Mouse (Mus musculus) heart, adult 11 months (tissue): ENCODE measurements around the gene Evx1.

Experiments
- DNase-seq: peaks from one replicate; pipeline ENCODE4 v3.0.0; 2022

Gene Evx1

DNA sequence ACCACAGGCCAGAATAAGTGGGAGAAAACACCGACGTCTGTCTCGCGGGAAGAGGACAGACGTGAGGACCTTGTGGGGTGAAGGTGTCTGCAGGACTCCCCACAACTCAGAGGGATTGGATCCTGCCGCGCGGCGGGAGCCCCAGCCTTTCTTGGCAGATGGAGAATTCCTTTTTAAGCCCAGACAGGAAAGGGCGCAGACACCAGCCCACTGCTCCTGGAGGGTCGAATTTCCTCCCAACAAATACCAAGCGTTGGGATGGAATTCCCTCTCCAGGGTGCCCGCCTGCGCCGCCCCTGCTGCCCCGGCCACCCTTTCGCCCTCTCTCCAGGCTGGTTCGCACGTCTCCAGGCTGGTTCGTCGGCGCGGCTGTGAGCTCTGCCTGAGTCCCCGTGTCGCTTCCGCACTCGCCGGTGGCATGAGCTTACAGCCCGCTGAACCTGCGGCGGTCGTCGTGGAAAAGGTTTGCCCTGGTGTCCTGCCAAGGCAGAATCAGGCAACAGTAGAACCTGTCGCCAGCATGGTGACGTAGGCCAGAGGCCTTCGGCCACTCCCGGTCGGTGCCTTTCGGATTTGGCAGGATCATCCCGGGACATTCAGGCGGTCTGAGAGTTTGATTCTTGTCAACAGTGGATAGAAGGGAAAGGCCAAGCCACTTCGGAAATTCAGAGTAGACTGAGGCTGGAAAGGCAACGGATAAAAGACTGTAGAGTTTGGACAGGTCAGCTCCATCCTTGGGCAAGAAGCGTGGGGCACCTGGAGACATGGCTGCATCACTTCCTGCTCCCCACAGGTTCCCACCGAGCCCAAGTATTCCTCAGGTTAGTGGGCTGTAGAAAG lies 22.1 kb upstream of the Evx1 start:
- no peak for DNase-seq

DNA sequence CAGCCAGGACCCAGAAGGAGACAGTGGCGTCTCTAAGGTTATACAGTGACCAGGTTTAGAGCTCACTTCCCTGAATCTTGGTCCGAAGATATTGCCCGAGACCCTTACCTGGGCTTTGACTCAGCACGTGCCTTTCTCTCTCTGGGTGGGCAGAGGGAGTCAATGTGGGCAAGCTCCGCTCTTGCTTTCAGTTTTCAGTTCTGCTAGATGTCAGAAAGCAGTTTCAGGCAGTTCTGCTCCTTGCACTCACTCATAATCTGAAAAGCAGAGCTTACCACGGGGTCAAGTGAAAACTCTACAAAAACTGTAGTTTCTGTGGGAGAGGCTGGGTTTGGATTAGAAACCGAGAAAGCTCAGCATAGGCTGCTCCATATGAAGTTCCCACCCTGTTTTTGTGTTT lies 21.0 kb upstream of the Evx1 start:
- no peak for DNase-seq

DNA sequence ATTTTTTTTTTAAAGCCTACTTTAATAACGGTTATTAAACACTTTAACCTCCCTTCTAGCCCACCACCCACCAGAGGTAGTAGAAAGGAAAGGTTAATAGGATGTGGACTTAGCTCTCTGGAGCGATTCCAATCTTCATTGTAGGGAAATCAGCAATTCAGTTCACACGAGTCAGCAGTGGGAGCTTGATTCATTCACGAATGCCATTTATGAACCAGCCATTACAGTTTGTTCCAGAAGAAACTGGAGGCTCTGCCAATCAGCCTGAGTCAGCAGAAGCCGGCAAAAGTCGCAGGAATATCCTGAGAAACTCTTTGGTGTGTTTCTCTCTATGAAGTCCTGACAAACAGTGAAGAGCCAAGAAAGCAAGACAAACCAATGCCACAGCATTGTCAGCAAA lies 18.7 kb upstream of the Evx1 start:
- DNase-seq = no peak

DNA sequence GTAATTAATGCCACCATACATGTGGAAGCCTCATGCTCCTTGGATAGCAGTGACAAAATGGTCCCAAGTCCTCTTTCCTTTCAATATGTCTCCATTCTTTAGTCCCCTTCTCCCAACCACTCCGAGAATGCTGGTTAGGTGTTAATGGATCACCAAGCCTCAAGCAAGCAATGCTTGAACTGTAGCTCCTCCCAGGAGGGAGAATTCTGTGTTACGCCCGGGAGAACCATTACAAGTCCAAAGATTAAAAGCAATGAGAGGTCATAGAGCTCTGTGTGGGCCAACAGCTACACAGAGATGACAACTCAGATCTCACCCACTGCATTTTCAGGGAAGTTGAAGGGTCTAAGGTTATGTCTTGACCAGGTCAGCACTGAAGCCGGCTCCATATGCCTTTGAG lies 14.8 kb upstream of the Evx1 start:
- no peak for DNase-seq

DNA sequence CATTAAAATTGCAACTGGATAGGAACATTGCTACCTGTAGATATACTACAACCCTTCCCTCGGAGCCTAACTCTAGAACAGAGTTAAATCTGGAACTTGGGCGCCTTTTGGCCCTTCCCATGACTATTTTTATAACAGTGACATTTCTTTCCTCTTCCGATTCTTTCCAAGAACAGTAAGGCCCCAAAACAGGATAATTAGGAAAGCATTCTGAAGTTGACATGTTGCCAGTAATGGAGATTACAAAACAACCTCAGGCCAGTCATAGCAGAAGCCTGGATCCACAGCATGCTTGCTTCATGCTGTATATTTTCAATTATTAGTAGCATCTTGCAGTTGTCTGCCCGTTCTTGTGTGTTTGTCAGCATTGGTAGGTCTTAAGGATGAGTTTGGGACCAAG lies 12.5 kb upstream of the Evx1 start:
- DNase-seq = no peak

DNA sequence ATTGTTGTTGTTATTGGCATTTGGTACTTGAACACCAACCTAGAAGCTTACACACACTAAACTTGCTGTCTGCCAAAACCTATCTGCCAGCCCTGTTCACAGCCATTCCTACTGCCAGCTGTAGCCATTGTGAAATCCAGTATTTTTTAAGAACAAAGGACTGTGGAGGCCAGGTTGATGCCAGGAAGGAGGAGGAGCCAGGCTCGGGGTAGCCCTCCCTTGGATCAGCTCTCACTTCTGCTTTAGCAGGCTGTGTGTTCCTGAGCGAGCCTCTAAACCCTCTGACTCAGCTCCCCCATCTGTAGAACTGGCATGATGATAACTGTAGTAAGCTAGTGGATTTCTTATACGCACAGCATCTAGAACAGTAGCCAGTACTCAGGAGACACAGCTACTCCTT lies 9.9 kb upstream of the Evx1 start:
- DNase-seq = peak; percentile 91

DNA sequence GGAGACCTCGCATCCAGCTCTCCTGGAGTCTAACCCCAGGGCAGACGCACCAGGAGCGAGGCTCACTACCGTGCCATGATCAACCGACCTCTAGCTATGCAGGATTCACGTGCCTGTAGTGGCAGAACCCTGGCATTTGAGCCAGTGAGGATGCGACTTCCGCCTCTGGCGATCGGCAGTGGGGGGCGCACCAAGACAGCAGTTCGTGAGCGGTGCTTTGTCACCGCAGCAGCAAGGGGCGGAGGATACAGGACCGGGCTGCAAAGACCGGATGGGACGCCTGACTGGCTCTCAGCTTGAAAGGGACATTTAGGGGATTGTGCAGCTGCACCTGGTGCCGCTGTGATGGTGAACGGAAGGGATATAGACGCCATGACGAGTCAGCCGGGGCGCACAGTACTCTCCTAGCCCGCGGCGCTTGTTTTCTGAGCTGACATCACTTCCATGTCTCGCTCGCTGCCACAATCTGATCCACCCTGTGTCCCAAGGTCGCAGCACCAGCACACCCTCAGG lies 7.4 kb upstream of the Evx1 start:
- peak; percentile 95 for DNase-seq

DNA sequence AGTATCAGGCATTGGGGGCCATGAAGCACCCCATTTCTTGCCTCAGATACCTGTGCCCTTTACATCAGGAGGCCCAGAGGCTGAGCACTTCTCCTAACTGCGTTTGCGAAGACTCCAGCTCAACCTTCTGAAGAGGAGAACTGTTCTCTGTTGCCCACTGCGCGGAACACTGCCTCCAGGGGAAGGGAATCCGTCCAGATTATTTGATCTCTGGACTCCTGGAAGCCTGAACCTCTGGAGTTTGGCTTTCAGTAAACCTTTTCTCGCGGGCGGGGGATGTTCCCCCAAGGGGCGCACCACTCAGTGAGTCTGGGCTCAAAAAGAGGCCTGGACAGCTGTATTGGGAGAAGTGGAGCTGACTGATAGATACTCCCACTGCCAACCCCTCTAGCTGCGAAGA lies 3.5 kb upstream of the Evx1 start:
- DNase-seq = no peak

DNA sequence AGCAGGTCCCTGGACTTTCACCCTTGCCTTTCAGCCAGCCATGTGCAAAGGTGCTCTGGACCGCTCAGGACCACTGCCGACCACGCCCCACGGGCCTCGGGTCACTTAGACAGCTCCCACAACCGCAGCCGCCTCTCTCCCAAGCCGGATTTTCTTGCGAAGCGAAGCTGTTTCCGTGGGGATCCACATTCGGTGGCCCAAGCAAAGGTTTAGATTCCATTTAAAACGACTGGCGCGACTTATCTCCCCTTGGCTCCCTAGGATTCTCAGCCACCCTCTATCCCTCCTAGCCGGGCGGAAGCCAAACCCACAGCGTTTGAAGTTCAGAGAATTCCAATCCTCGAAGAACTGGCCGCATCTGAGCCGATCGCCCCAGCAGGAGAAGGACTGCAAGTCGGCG lies 2.9 kb upstream of the Evx1 start:
- no peak for DNase-seq

DNA sequence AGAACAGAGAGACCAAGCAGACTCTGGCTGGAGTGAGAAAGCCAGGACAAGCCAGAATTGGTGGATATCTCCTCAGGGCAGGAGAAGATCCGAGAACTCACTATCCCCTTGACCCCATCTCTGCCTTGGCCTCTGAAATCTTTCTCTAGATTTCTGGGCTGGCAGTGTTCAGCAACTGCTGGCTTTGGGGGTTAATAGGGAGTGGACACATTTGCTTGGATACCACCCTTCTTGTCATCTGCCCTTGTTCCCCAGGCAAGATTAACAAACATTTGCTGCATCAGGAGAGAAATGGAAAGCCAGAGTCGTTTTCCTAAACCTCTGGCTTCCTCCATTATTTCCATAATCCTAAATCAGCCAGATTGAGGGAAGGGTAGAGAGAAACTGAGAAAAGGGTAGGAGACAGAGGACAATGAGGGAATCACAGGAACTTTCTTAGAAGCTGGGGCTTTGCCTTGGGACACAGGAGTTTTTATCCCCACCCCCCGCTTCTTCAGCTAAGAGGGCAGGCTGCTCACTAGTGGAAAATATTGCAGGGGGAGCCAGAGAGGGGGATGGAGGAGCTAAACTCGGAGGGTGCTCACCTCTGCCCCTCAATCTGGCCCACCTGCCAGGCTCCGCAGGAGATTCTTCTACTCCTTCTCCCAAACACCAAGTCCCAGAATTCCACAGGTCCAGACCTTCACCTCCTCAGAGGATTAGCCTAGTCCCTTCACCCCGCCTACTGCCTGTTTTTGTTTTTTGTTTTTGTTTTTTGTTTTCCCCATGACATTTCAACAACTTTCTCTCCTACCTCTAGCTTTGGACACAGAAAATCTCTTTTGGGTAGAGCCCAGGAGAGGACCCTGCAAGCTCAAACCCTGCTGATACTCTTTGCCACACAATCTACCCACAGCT lies 1.4 kb upstream of the Evx1 start:
- DNase-seq = no peak

DNA sequence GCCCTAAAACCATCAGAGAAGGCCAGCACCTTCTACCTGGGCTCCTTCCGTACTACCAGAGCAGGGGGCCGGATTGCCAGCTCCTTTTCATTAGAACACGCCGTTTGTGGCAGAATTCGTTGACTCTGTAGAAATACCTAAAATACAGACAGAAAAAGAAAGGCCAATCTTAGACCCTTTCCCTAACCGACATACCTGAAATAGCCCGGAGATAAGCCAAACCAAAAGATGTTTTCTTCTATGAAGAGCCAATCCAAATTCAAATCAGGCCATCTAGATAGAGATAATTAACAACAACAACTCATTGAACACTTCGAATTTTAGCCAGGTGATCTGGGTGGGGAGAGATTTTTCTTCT lies 761 bp upstream of the Evx1 start:
- DNase-seq = no peak

DNA sequence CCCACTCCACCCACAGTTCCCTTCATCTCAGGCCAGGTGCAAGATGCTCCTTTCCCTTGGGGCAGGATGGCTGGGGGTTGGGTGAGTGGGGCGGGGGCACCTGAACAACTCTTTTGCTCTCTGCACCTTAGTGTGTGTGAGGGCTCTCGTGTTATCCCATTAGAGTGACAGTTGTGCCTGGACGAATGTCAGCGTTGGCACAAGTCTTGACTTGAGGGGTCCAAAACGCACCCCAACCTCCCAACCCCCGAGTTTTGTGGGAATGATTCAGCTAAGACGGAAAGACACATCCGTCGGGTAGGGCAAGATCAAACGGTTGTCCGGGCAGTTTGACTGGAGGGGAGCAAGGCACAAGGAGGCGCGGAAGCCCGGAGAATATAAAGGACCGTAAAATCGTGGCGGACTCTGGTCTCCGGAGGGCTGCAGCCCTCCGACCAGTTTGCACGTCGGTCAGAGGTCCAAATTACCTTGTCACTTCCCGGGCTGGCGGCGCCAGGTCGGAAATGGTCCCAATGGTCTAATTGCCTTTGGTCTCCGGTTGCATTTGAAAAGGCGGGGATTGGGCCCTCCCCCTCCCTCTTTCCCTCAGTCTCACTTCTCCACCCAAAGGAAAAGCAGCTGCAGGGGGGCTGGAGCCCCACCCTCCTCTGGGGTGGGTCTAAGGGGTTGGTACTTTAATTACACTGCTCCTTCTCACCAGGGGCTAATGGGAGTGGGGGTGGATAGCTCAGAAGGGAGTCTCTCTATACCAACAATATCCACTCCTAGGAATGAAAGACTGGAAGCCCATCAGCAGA lies 1.2 kb downstream of the Evx1 start:
- DNase-seq = no peak

DNA sequence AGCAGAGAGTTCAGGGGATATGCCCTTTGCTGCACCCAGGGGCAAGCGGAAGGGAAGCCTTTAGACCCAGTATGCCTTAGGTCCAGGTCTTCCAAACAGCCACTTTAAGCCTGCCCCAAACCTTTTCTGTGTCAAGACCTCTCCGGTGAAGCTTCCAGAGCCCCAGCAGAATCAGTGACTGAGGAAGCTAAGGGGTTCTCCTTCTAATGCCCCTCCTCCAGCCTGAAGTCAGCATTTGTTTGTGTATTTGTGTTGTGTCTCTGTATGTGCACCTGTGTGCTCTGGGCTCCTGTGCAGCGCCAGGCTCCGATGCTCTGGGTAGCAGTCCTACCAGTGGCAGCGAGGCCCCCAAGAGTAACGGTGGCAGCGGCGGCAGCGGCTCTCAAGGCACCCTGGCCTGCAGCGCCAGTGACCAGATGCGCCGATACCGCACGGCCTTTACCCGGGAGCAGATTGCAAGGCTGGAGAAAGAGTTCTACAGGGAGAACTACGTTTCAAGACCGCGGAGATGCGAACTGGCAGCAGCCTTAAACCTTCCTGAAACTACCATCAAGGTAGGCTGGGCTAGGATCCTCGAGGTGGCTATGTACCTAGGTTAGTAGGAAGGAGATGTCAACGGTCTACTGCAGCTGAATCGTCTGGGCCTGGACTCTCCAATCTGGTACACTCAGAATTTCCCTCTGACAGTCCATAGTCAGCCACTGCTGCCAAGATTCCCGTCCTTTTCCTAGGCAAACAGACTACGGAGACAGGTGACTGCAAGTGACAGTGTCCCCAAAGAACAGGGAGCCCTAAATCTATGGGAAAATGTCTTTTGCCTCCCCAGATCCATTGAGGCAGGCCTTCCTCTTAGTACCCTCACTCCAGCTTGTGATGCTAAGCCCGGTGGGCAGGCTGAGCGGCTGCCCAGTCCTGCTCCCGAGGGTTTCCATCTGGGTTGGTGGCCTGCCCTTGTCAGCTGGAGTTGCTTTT lies 2.4 kb downstream of the Evx1 start:
- DNase-seq = no peak

DNA sequence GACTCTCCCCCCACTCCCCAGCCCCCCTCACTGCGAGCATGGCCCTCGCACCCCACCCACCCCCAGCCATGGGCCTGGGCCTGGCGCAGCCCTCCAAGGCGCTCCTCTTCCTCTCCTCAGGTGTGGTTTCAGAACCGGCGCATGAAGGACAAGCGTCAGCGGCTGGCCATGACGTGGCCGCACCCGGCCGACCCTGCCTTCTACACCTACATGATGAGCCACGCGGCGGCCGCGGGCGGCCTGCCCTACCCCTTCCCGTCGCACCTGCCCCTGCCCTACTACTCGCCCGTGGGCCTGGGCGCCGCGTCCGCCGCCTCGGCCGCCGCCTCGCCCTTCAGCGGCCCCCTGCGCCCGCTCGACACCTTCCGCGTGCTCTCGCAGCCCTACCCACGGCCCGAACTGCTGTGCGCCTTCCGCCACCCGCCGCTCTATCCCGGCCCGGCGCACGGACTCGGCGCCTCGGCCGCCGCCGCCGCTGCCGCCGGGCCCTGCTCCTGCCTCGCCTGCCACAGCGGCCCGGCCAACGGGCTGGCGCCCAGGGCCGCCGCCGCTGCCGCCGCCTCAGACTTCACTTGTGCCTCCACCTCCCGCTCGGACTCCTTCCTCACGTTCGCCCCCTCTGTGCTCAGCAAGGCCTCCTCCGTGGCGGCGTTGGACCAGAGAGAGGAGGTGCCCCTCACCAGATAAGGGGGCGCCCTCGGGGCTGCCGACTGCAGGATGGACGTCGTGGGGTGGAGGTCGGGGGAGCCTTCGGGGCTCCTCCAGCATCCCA lies 3.3 kb downstream of the Evx1 start:
- no peak for DNase-seq

DNA sequence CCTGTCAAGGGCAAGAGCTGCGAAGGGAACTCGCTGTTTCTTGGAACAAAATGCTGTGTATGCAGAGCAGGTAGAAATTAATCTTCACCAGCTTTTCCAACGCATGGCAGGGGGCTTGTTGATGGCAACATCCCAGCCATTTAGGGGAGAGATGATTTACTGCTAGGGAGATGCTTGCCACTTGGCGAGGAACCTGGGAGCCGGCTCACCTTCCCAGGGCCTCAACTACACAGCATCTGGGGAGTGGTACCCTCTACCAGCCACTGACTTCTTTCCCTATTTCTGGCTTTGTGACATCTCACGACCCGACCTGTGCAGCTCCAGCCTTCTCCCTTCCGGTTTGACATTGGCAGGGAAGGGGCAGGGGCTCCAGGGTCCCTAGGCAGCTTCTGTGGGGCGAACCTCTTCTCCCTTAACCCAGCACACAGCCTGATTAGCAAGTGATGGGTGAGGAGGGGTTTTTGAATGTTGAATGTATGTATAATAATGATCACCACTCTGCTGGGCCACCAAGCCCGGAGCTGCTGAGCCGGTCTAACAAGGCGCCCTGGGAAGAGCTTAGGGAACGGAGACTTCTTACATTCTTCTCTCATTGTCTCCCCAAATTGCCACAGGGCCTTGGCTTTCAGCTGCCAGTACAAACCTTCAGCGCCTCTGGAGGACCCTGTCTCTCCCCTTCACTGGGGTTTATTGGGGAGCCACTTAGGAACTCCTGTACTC lies 4.3 kb downstream of the Evx1 start:
- DNase-seq = no peak

DNA sequence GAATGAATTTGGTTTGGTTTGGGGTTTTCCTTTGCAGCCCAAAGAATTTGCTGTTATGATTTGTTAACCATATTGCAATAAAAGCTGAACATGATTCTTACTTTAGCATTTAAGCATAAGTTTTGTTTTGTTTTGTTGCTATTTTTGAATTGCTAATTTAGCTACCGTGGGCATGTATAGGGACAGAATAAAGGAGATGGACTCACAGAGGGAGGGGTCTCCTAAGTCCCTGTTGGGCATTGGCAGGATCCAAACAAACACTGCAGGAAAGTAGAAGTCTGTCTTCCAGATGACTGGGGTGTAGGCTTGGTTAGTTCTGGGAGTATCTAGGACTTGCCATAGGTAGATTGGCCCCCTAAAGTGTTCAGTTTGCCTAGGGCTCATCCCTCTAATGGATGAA lies 5.0 kb downstream of the Evx1 start:
- DNase-seq = no peak

DNA sequence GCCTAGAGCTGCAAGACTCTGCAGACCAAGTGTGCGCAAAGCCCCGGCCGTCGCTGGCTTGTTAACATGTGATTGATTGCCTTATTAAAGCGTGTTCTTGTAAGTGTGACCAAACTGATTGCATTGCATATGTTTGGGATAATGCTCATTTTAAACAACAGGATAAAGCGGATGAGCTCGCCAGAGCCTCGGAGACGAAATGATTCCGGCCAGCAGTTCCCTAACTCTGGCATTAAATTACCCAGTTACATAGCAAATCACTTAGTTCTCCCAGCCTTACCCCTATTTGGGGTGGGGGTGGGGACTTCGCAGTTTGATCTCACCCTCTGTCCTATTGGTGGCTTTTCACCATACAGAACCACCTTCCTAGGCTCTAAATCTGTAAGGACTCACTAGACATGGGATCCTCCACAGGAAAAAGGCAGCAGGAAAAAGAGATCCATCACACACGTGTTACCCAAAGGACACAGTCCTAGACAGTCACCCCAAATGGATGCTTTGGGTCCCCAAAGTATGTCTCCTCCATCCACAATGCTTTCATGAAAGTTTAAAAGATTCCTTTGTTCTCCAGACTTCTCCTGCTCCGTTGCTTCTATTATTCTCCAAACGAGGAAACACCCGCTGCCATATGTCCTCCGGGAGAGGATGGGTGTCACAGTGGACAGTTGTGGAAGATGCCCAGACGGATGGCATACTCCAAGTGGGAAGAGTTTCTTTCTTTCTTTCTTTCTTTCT lies 6.8 kb downstream of the Evx1 start:
- DNase-seq = no peak

DNA sequence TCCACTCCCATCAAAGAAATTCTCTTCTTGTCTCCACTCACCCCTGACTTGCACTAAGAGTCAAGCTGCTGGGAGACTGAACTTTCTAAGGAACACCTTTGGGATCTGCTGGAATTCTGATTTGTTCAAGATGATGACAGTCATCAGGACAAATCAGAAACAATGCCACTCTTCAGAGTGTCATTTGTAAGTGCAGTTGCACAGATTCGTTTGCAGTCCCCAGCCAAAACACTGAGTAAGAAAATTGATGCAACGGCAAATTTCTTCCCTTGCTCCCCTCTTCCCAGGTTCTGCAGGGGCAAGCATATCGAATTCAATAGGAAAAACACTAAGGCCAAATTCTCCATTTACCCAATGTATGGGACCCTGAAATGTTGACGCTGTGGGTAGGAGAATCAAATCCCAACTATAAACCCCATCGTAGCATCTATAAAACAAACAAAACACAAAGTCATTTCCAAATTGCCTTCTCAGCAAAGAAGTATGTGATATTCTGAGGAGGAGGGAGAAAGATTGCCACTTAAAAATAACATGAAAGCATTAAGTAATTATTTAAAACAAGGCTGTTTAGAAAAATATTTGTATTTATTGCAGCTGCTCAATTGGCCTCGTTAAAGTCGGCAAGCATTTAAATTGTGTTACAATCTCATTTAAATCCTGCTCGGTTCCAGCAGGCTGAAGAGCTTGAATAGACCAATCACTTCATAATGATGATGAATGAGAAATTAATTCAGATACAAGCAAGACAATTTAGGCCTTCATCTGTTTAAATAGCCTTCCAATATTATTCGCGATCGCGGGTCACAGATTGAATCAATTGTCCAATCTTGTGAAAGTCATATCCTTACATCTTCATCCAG lies 7.9 kb downstream of the Evx1 start:
- no peak for DNase-seq

DNA sequence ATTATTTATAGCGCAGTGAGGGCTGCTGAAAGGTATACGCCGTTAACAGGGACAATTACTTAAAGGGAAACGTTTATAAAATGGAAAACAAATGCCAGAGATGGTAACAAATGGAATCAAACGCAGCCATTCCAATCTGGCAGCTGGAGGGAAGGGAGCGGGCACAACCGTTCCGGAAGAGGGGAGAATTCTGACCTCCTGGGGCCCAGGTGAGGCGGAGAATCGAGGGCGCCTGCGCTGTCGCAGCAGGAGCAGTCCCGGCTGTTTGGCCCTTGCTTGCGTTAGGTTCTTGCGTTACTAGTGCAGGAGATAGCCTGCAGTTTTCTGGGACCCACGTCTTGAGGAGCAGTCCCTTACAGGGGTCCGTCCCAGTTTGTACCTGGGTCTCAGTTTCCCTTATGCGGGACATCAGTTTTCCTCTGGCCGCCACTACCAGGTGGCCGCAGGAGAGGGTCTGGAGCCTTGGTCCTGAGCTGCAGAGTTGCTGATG lies 8.6 kb downstream of the Evx1 start:
- no peak for DNase-seq
